9 mouse cellular contexts compared by ENCODE assay signal in genomic region chr6:128021106-128021930, GRCm38 (mm10).
DNase-seq lines count a peak whose midpoint lies in the region; ATAC-seq and TF ChIP-seq lines count a peak whose summit lies in the region.
"Had no signal": no experiment of that assay in that cellular context is flagged by ENCODE, and none has a peak within 500 bp of the region (broad histone marks: within the 10 kb centered on the region; RNA-seq: fewer than 3 reads in every experiment).

No protein-coding gene starts in this region.

- no peaks in the 10 kb centered on the region for H3K9me3 ChIP-seq in heart, embryonic 10.5 days
- H3K9me3 ChIP-seq in forebrain, postnatal 0 days (ENCODE audit: low read length), result no peaks in the 10 kb centered on the region
- H3K9me3 ChIP-seq in midbrain, embryonic 12.5 days, result no peaks in the 10 kb centered on the region

- peak overlapping the region; percentile 12; the same call in 1 of the 2 replicates for H3K4me3 ChIP-seq in heart, embryonic 10.5 days
- H3K4me3 ChIP-seq in forebrain, postnatal 0 days (ENCODE audit: low read depth, low read length), result no peak overlapping the region
- H3K4me3 ChIP-seq in midbrain, embryonic 12.5 days, result no peak overlapping the region

- H3K4me2 ChIP-seq in forebrain, postnatal 0 days (ENCODE audit: low read depth), result no peak overlapping the region
- no peak overlapping the region for H3K4me2 ChIP-seq in midbrain, embryonic 12.5 days (replicated peaks)

- ATAC-seq in forebrain, postnatal 0 days, result peak; percentile 80
- peak; percentile 32 for ATAC-seq in midbrain, embryonic 12.5 days (ENCODE audit: low FRiP score, low read depth)
- ATAC-seq in activated CD4-positive, CD25-positive, alpha-beta regulatory T cell, adult 4 months, result no peak

- H3K4me1 ChIP-seq in heart, embryonic 10.5 days, result peaks cover 75% of the 10 kb centered on the region
- peaks cover 20% of the 10 kb centered on the region for H3K4me1 ChIP-seq in forebrain, postnatal 0 days (ENCODE audit: insufficient read depth)
- H3K4me1 ChIP-seq in midbrain, embryonic 12.5 days, result peaks cover 37% of the 10 kb centered on the region

- peak; percentile 78 for DNase-seq in heart, embryonic 10.5 days (ENCODE audit: low spot score)
- DNase-seq in heart, postnatal 14 days, result no peak
- peak; percentile 45 for DNase-seq in brain, adult 2 months (ENCODE audit: low read depth, low spot score)
- no peak for DNase-seq in forebrain, postnatal 0 days
- no peak for DNase-seq in right cerebral cortex, postnatal 10 days (ENCODE audit: low spot score in 2 of 2)
- no peak for DNase-seq in left cerebral cortex, adult 9 months (ENCODE audit: low spot score in 2 of 2)
- DNase-seq: cerebellum, adult 9-10 months had no signal

- H3K9ac ChIP-seq in forebrain, postnatal 0 days, result peak overlapping the region; percentile 3; the same call in 1 of the 2 replicates
- no peak overlapping the region for H3K9ac ChIP-seq in midbrain, embryonic 12.5 days (replicated peaks)

- TF ChIP-seq CTCF in forebrain, postnatal 0 days (IDR thresholded peaks at IDR 0.05; ENCODE audit: low read depth), result no peak

- H3K27me3 ChIP-seq in heart, embryonic 10.5 days (ENCODE audit: insufficient read depth, poor library complexity, severe bottlenecking), result no peaks in the 10 kb centered on the region
- no peaks in the 10 kb centered on the region for H3K27me3 ChIP-seq in forebrain, postnatal 0 days (ENCODE audit: insufficient read depth, low read length)
- H3K27me3 ChIP-seq in midbrain, embryonic 12.5 days, result peaks cover 3% of the 10 kb centered on the region; the same call in 1 of the 2 replicates

- intact Hi-C loops in heart, postnatal 14 days (cut with DNase I), result no loop called here

- peak overlapping the region; percentile 84 for H3K27ac ChIP-seq in heart, embryonic 10.5 days
- peak overlapping the region; percentile 73 for H3K27ac ChIP-seq in forebrain, postnatal 0 days (ENCODE audit: low read depth, low read length)
- 0 out of 2 replicates have a peak overlapping the region, but pooled peaks have one; percentile 30 for H3K27ac ChIP-seq in midbrain, embryonic 12.5 days (replicated peaks)

- peaks cover 20% of the 10 kb centered on the region for H3K36me3 ChIP-seq in heart, embryonic 10.5 days
- no peaks in the 10 kb centered on the region; the same call in 1 of the 2 replicates for H3K36me3 ChIP-seq in forebrain, postnatal 0 days (ENCODE audit: insufficient read depth)
- H3K36me3 ChIP-seq in midbrain, embryonic 12.5 days, result no peaks in the 10 kb centered on the region

- 34% methylated on average over 9 of the region's 10 CpGs for WGBS in heart, embryonic 10.5 days
- 24% methylated on average over 10 of the region's 10 CpGs for WGBS in forebrain, postnatal 0 days
- WGBS in midbrain, embryonic 12.5 days, result 33% methylated on average over 7 of the region's 10 CpGs

Comparison
In these comparisons a context has a peak if more than half of its experiments do, and no peak if none do; other contexts are left out.
1. DNase-seq: peak in heart, embryonic 10.5 days (single experiment) and brain, adult 2 months (single experiment); none in heart, postnatal 14 days (0 of 2), forebrain, postnatal 0 days (single experiment), right cerebral cortex, postnatal 10 days (0 of 2) and left cerebral cortex, adult 9 months (0 of 2).
2. H3K27ac ChIP-seq: peak in every context shown above with its lines; median percentile 84 in heart, embryonic 10.5 days; 73 in forebrain, postnatal 0 days; 30 in midbrain, embryonic 12.5 days.